Mouse (Mus musculus): ENCODE measurements around the gene Olfr1377.
"Not testable (repeated sequence)": the region's sequence is repeated elsewhere in the genome, so short reads cannot be mapped to it uniquely, and the experiment has no call there.

- not testable (repeated sequence) for TF ChIP-seq CTCF (conservative IDR thresholded peaks at IDR 0.05; ENCODE audit: low read length); NANOG (IDR thresholded peaks at IDR 0.05; ENCODE audit: borderline replicate concordance, low read length); POU5F1 (IDR thresholded peaks at IDR 0.05; ENCODE audit: borderline replicate concordance, low read length)
These were observed 47.6 kb downstream of the Olfr1377 start for GRCm38 (mm10) chr11:51029381-51029780.
